Mouse (Mus musculus) brain, embryonic 14.5 days (tissue): ENCODE data around the gene Bicra.

Experiments
- CTCF ChIP-seq: fragments of 200-500 bp; IDR thresholded peaks from 2 replicates; pipeline ENCODE4 v1.5.1; 2012; ENCODE audit warnings: inconsistent platforms, mild to moderate bottlenecking, moderate library complexity, borderline replicate concordance; ENCODE audit not compliant: insufficient read depth, insufficient read length; ENCODE audit errors: extremely low read depth
- POLR2A ChIP-seq: fragments of 200-500 bp; IDR thresholded peaks from 2 replicates; pipeline ENCODE4 v1.6.1; 2012; ENCODE audit warnings: mild to moderate bottlenecking, inconsistent platforms, borderline replicate concordance; ENCODE audit not compliant: poor library complexity, insufficient read depth, insufficient read length, severe bottlenecking; ENCODE audit errors: extremely low read depth

DNA sequence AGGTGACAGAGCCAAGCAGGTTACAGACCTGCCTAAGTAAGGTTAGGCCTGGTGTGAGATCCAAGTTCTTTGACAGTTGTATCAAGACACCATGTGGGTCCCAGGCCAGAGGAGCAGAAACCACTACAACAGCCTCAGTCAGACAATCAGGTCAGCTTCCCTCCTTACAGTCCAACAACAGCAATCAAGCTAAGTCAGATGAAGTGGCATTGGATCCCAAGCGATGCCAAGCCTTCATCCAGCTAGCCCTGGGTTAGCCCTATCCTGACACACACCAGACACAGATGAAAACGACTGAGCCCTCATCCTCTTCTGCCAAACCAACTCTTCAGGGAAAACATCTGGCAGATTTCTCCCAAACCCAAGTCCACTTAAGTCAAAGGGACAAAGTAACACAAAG is 2.2 kb downstream of the Bicra start:
- TF ChIP-seq CTCF (no peak), POLR2A (no peak)
